ENCODE assay signal across 31 mouse cellular contexts in the genomic region with DNA sequence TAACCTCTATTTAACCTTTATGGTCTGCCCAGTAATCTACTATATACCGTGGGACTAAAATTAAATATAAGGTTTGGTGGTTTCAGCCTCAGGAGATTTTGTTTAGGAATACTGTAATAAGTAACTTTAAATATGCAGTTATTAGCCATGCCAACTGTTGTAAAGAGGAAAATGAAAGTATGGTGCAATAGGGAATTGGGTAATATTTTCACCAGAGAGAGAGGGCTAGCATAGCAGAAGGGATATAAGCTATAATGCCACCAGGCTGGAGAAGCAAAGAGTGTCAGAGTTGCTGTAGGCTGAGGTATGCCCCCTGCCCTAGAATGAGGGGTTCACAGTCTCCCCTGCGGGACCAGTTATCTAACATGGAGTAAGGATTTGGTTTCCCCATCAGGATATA.
A peak's percentile ranks its signal among the peaks of the same experiment; 100 is the strongest.
DNase-seq lines count a peak whose midpoint lies in the region; ATAC-seq and TF ChIP-seq lines count a peak whose summit lies in the region.
"Had no signal": no experiment of that assay in that cellular context is flagged by ENCODE, and none has a peak within 500 bp of the region (broad histone marks: within the 10 kb centered on the region; RNA-seq: fewer than 3 reads in every experiment).

No protein-coding gene starts in this region.

- in situ Hi-C loops in Patski (cut with MboI; ENCODE audit: low pct_unique_long_range_greater_than_20kb): no loop called here

- H3K4me3 ChIP-seq in lung, postnatal 0 days (ENCODE audit: low read depth, low read length): no peak overlapping the region
- H3K4me3 ChIP-seq: erythroblast, embryonic 14.5 days; gastrocnemius, adult 2 months; heart, embryonic 13.5 days; hindbrain, embryonic 15.5 days; kidney, embryonic 15.5 days; liver, embryonic 15.5 days; lung, embryonic 15.5 days; midbrain, embryonic 13.5 days; neural tube, embryonic 15.5 days had no signal

- no peak for TF ChIP-seq CTCF in lung, postnatal 0 days (IDR thresholded peaks at IDR 0.05)
- no peak for TF ChIP-seq CTCF in Patski (IDR thresholded peaks at IDR 0.05)

- no peak overlapping the region for H3K4me2 ChIP-seq in lung, postnatal 0 days (replicated peaks; ENCODE audit: low read depth, low read length)
- H3K4me2 ChIP-seq: heart, embryonic 13.5 days; hindbrain, embryonic 15.5 days; kidney, embryonic 15.5 days; liver, embryonic 15.5 days; lung, embryonic 15.5 days; midbrain, embryonic 13.5 days; neural tube, embryonic 15.5 days had no signal

- POLR2A ChIA-PET in Patski (lab: Charles Lee): no interaction called here

- WGBS in lung, postnatal 0 days: 56% methylated on average over 2 of the region's 2 CpGs

- 0 out of 2 replicates have a peak, but pooled peaks have one; percentile 29 for TF ChIP-seq EP300 in lung, postnatal 0 days (IDR thresholded peaks at IDR 0.05)

- CTCF ChIA-PET in Patski (lab: Charles Lee): no interaction called here

- no peak overlapping the region for H3K9ac ChIP-seq in lung, postnatal 0 days (replicated peaks; ENCODE audit: low read depth)
- H3K9ac ChIP-seq: heart, embryonic 13.5 days; hindbrain, embryonic 15.5 days; kidney, embryonic 15.5 days; liver, embryonic 15.5 days; lung, embryonic 15.5 days; midbrain, embryonic 13.5 days; neural tube, embryonic 15.5 days had no signal

- H3K36me3 ChIP-seq in lung, postnatal 0 days (ENCODE audit: insufficient read depth, low read length): no peaks in the 10 kb centered on the region
- H3K36me3 ChIP-seq: heart, embryonic 13.5 days; hindbrain, embryonic 15.5 days; kidney, embryonic 15.5 days; liver, embryonic 15.5 days; lung, embryonic 15.5 days; midbrain, embryonic 13.5 days; neural tube, embryonic 15.5 days had no signal

- peak; percentile 57; the same call in 1 of the 2 replicates for ATAC-seq in lung, postnatal 0 days
- ATAC-seq in Patski: peak; percentile 54
- ATAC-seq in granulocyte monocyte progenitor cell, adult 5-6 weeks (replicated peaks; ENCODE audit: poor library complexity, severe bottlenecking): peak; percentile 97
- ATAC-seq: CD4-positive, CD25-positive, alpha-beta regulatory T cell, adult 4 months; forebrain, embryonic 16.5 days; inflammation-experienced regulatory T-cells, adult 6 months; midbrain, embryonic 13.5 days had no signal

- H3K4me1 ChIP-seq in lung, postnatal 0 days (ENCODE audit: insufficient read depth, low read depth, low read length): no peaks in the 10 kb centered on the region
- H3K4me1 ChIP-seq: heart, embryonic 13.5 days; hindbrain, embryonic 15.5 days; kidney, embryonic 15.5 days; liver, embryonic 15.5 days; lung, embryonic 15.5 days; midbrain, embryonic 13.5 days; neural tube, embryonic 15.5 days had no signal

- no peak overlapping the region for H3K27ac ChIP-seq in lung, postnatal 0 days (ENCODE audit: low read length)
- H3K27ac ChIP-seq: gastrocnemius, adult 2 months; heart, embryonic 13.5 days; hindbrain, embryonic 15.5 days; kidney, embryonic 15.5 days; liver, embryonic 15.5 days; lung, embryonic 15.5 days; midbrain, embryonic 13.5 days; neural tube, embryonic 15.5 days; stomach, postnatal 0 days had no signal

- peak; percentile 64 for DNase-seq in lung, postnatal 0 days (ENCODE audit: low spot score)
- no peak for DNase-seq in lung, postnatal 25 days (ENCODE audit: low spot score)
- no peak for DNase-seq in Patski (ENCODE audit: low read depth, low spot score)
- DNase-seq in gastrocnemius, postnatal 10 days: no peak
- no peak for DNase-seq in thymus, postnatal 4 days
- DNase-seq in spleen, postnatal 36 days (ENCODE audit: low spot score in 2 of 2): no peak
- DNase-seq: cerebellum, adult 18-20 months; cerebellum, postnatal 10 days; gastrocnemius, adult 2 months; heart, postnatal 10 days; kidney, adult 18-20 months; kidney, postnatal 4 days; left cerebral cortex, postnatal 4 days; retina, postnatal 1 day; right cerebral cortex, postnatal 25 days; spleen, adult 18-20 months; thymus, adult 18-20 months; thymus, postnatal 25 days had no signal

- H3K27me3 ChIP-seq in lung, postnatal 0 days (replicated peaks; ENCODE audit: insufficient read depth, low read length): no peaks in the 10 kb centered on the region
- no peaks in the 10 kb centered on the region for H3K27me3 ChIP-seq in Patski
- H3K27me3 ChIP-seq: heart, embryonic 13.5 days; hindbrain, embryonic 15.5 days; kidney, embryonic 15.5 days; liver, embryonic 15.5 days; lung, embryonic 15.5 days; midbrain, embryonic 13.5 days; neural tube, embryonic 15.5 days had no signal

- H3K9me3 ChIP-seq in lung, postnatal 0 days (ENCODE audit: low read length): no peaks in the 10 kb centered on the region
- H3K9me3 ChIP-seq: kidney, embryonic 15.5 days; liver, embryonic 15.5 days; lung, embryonic 15.5 days had no signal
